Mouse (Mus musculus): Measurements from ENCODE around the gene Syn2.

Gene Syn2

GRCm38 (mm10) chr6:115293877-115294276, 159.2 kb downstream of the Syn2 start:
- DNase-seq, result no peak

GRCm38 (mm10) chr6:115307134-115307533, 172.4 kb downstream of the Syn2 start:
- no peak for DNase-seq

- no peak for DNase-seq
Observed at GRCm38 (mm10) chr6:115312780-115313179, 178.1 kb downstream of the Syn2 start.

GRCm38 (mm10) chr6:115313235-115313738, 178.6 kb downstream of the Syn2 start:
- DNase-seq, result no peak

GRCm38 (mm10) chr6:115313910-115314309, 179.2 kb downstream of the Syn2 start:
- no peak for DNase-seq

GRCm38 (mm10) chr6:115315770-115316169, 181.1 kb downstream of the Syn2 start:
- DNase-seq, result no peak

GRCm38 (mm10) chr6:115316811-115317221, 182.1 kb downstream of the Syn2 start:
- no peak for DNase-seq

- DNase-seq, result no peak
Observed at GRCm38 (mm10) chr6:115318811-115319210, 184.1 kb downstream of the Syn2 start.

- DNase-seq, result no peak
Observed at GRCm38 (mm10) chr6:115319686-115320085, 185.0 kb downstream of the Syn2 start.

GRCm38 (mm10) chr6:115320927-115321714, 186.4 kb downstream of the Syn2 start:
- no peak for DNase-seq

GRCm38 (mm10) chr6:115321883-115322351, 187.2 kb downstream of the Syn2 start:
- DNase-seq, result no peak

- no peak for DNase-seq
Observed at GRCm38 (mm10) chr6:115322956-115323355, 188.3 kb downstream of the Syn2 start.

GRCm38 (mm10) chr6:115330964-115331363, 196.3 kb downstream of the Syn2 start:
- no peak for DNase-seq

All from B cell, adult 2 months (primary cell).